Mouse (Mus musculus): Measurements from ENCODE around the gene Sectm1a.

GRCm38 (mm10) chr11:121033118-121033517 lies 47.9 kb downstream of the Sectm1a start:
- TF ChIP-seq POLR2A (IDR thresholded peaks at IDR 0.05; ENCODE audit: control insufficient read depth, low read depth, low read length): no peak
- TF ChIP-seq CTCF (IDR thresholded peaks at IDR 0.05; ENCODE audit: control insufficient read depth, insufficient read depth, insufficient replicate concordance, low read depth, low read length): no peak
